Mouse (Mus musculus) ES-E14 (cell line): ENCODE results near the gene Zbtb20. TPM values are rescaled to one million over a fixed set of nuclear protein-coding genes. Genes with fewer than 3 reads are reported as not detected.

Experiments
- DNase-seq: peaks from one replicate; pipeline ENCODE4 v3.0.0-alpha.2; 2013; ENCODE audit warnings: low read depth, low spot score
- H3K27ac ChIP-seq: 2 replicates; pipeline ENCODE4 v1.5.1; 2012; ENCODE audit warnings: low read depth, mild to moderate bottlenecking, low read length, moderate library complexity, mixed read lengths; ENCODE audit not compliant: poor library complexity, insufficient read depth, severe bottlenecking
- H3K36me3 ChIP-seq: 2 replicates; pipeline ENCODE4 v1.6.1; 2012; ENCODE audit warnings: mild to moderate bottlenecking, low read length, moderate library complexity, mixed read lengths; ENCODE audit not compliant: control insufficient read depth, poor library complexity, insufficient read depth, severe bottlenecking
- H3K4me1 ChIP-seq, 2 experiments: fragments of 150-350 bp in 1 of 2; sonication (generic) in 1 of 2; 2 replicates each; pipeline ENCODE4 v1.6.1; 2012; ENCODE audit warnings: low read length in 2 of 2, mild to moderate bottlenecking in 1 of 2, mixed read lengths in 1 of 2; ENCODE audit not compliant: control insufficient read depth in 2 of 2, insufficient read depth in 2 of 2, poor library complexity in 1 of 2
- H3K4me3 ChIP-seq, 2 experiments: fragments of 150-350 bp in 1 of 2; sonication (generic) in 1 of 2; 2 replicates each; pipeline ENCODE4 v1.5.1; 2012; ENCODE audit warnings: low read length in 2 of 2, low read depth in 1 of 2, mild to moderate bottlenecking in 1 of 2, mixed read lengths in 1 of 2; ENCODE audit not compliant: insufficient read depth in 1 of 2, poor library complexity in 1 of 2, severe bottlenecking in 1 of 2
- H3K9ac ChIP-seq: 2 replicates; pipeline ENCODE4 v1.6.1; 2012; ENCODE audit warnings: low read depth, mild to moderate bottlenecking, low read length, mixed read lengths; ENCODE audit not compliant: poor library complexity, insufficient read depth, severe bottlenecking
- H3K9me3 ChIP-seq: fragments of 150-350 bp; sonication (generic); 2 replicates; pipeline ENCODE4 v1.6.1; 2012; ENCODE audit warnings: low read depth, mild to moderate bottlenecking, low read length; ENCODE audit not compliant: control insufficient read depth, insufficient read depth
- CHD2 ChIP-seq: IDR thresholded peaks from 2 replicates; pipeline ENCODE4 v1.6.1; 2014; ENCODE audit warnings: mild to moderate bottlenecking, low read depth, low read length, inconsistent platforms
- HCFC1 ChIP-seq: IDR thresholded peaks from 2 replicates; pipeline ENCODE4 v1.6.1; 2012; ENCODE audit warnings: low read length, inconsistent platforms, borderline replicate concordance; ENCODE audit not compliant: insufficient read depth
- MAFK ChIP-seq: IDR thresholded peaks from 2 replicates; pipeline ENCODE4 v1.6.1; 2014; ENCODE audit warnings: mild to moderate bottlenecking, low read depth, low read length, inconsistent platforms; ENCODE audit not compliant: insufficient read depth
- ZC3H11A ChIP-seq: IDR thresholded peaks from 2 replicates; pipeline ENCODE4 v1.6.1; 2012; ENCODE audit warnings: low read depth, mild to moderate bottlenecking, inconsistent platforms, low read length, borderline replicate concordance
- ZNF384 ChIP-seq: IDR thresholded peaks from 2 replicates; pipeline ENCODE4 v1.6.1; 2012; ENCODE audit warnings: low read depth, low read length, inconsistent platforms
- in situ Hi-C, 2 experiments: fragments of 600-800 bp; cut with MboI; formaldehyde crosslinking; loops; one replicate each; pipeline ENCODE4 v1.15.1; 2025; ENCODE audit warnings: low sequenced_read_pairs in 2 of 2, inconsistent platforms in 1 of 2; ENCODE audit not compliant: unreplicated experiment in 2 of 2
- total RNA-seq: library from RNA; depleted of rRNA; stranded (reverse); fragments of 300-350 nt; gene quantifications from 2 replicates; pipeline ENCODE4 v1.2.3, GENCODE M21; 2012

Gene Zbtb20
- total RNA-seq, 1 experiment, result 4.0 TPM

DNA sequence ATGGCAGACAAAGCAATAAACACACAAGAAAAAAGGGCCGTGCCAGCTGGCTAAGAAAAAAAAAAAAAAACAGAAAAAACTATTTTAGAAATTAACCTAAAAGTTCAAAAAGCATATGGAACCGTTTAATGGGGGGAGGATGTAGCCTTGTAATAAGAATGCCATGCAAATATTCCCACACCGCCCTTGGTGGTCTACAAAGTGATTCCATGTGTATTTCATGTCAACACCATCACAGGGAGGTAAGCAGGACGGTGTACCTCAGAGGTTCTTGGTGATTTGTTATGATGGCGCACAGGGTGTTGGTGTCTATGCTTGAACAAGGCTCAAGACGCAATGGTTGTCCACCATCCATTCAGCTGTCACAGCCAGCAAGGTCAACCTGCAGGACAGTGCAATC, 741.7 kb downstream of the Zbtb20 start:
- TF ChIP-seq ZC3H11A, result no peak
- no peak for TF ChIP-seq CHD2
- TF ChIP-seq ZNF384, result no peak
- TF ChIP-seq HCFC1, result no peak
- no peak for TF ChIP-seq MAFK
- in situ Hi-C loops, result no loop called here
- Histone ChIP-seq H3K27ac (no peak overlapping the region), H3K4me3 (no peak overlapping the region), H3K9ac (no peak overlapping the region), H3K9me3 (no peaks in the 10 kb centered on the region), H3K4me1 (peaks cover 4 to 7% of the 10 kb centered on the region in 2 experiments; a peak in 2 of 4 replicates), H3K36me3 (no peaks in the 10 kb centered on the region)
- no peak for DNase-seq

DNA sequence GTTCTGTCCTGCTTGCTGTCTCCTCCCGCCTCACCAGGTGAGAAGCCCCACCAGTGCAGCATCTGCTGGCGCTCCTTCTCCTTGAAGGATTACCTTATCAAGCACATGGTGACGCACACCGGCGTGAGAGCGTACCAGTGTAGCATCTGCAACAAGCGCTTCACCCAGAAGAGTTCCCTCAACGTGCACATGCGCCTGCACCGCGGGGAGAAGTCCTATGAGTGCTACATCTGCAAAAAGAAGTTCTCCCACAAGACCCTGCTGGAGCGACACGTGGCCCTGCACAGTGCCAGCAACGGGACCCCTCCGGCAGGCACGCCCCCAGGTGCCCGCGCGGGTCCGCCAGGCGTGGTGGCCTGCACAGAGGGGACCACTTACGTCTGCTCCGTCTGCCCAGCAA, 742.6 kb downstream of the Zbtb20 start:
- DNase-seq, result no peak
- Histone ChIP-seq H3K4me3 (peak overlapping the region in 1 of 2 experiments; percentile 31; a peak in 1 of 4 replicates), H3K36me3 (no peaks in the 10 kb centered on the region), H3K27ac (no peak overlapping the region), H3K9ac (peak overlapping the region; percentile 5; the same call in 1 of the 2 replicates), H3K9me3 (no peaks in the 10 kb centered on the region), H3K4me1 (peaks cover 4 to 7% of the 10 kb centered on the region in 2 experiments; a peak in 2 of 4 replicates)
- TF ChIP-seq CHD2 (no peak), ZNF384 (no peak), MAFK (no peak), HCFC1 (no peak), ZC3H11A (no peak)
- in situ Hi-C loops, result no loop called here

DNA sequence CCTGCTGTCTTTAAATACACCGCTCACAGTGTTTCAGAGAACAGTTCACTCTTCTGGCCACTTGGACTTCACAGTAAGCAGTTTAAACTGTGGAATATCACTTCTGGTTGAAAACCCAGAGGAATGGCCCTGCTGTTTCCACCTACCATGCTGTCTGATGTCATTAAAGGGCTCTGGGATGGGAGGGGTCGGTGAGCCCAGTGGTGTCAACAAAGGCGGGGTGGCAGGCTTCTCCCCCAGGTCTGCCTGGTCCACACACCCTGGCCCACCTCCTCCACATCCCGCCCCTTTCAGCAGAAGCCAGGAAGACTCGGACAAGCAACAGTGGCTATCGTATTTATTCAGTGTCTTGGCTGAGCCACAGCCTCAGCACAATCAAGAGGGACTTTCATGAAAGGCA, 743.6 kb downstream of the Zbtb20 start:
- in situ Hi-C loops, result no loop called here
- TF ChIP-seq CHD2, result no peak
- TF ChIP-seq ZC3H11A, result no peak
- no peak for TF ChIP-seq MAFK
- Histone ChIP-seq H3K9me3 (no peaks in the 10 kb centered on the region), H3K4me3 (no peak overlapping the region), H3K9ac (no peak overlapping the region), H3K36me3 (no peaks in the 10 kb centered on the region), H3K4me1 (peaks cover 4 to 7% of the 10 kb centered on the region in 2 experiments; a peak in 2 of 4 replicates), H3K27ac (no peak overlapping the region)
- no peak for DNase-seq

DNA sequence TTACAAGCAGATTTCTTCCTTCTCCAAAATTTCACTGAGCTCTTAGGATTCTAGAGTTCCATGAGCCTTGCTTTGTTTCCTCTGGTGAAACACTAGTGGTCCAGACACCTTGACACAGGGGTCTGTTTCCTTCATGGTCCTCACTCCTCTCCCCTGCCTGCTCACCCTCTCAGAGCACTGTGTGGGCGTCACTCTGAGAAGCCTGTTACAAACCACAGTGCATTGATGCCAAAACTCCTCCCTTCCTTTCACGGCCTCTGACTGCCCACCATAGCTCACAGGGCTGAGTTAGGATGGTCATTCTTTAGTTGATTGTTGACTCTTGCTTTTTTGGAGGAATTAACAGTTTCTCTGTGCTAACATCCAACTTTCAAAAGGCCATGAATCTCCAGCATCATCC, 744.7 kb downstream of the Zbtb20 start:
- H3K27ac ChIP-seq, result no peak overlapping the region
- no peak for TF ChIP-seq ZC3H11A
- no peak for TF ChIP-seq CHD2
- no peak for TF ChIP-seq ZNF384
- no peak for TF ChIP-seq HCFC1
- TF ChIP-seq MAFK, result no peak
- in situ Hi-C loops, result no loop called here
- H3K9me3 ChIP-seq, result no peaks in the 10 kb centered on the region
- H3K4me3 ChIP-seq, result no peak overlapping the region
- no peak for DNase-seq
- no peaks in the 10 kb centered on the region for H3K36me3 ChIP-seq
- peaks cover 4 to 7% of the 10 kb centered on the region in 2 experiments; a peak in 2 of 4 replicates for H3K4me1 ChIP-seq
- H3K9ac ChIP-seq, result no peak overlapping the region

DNA sequence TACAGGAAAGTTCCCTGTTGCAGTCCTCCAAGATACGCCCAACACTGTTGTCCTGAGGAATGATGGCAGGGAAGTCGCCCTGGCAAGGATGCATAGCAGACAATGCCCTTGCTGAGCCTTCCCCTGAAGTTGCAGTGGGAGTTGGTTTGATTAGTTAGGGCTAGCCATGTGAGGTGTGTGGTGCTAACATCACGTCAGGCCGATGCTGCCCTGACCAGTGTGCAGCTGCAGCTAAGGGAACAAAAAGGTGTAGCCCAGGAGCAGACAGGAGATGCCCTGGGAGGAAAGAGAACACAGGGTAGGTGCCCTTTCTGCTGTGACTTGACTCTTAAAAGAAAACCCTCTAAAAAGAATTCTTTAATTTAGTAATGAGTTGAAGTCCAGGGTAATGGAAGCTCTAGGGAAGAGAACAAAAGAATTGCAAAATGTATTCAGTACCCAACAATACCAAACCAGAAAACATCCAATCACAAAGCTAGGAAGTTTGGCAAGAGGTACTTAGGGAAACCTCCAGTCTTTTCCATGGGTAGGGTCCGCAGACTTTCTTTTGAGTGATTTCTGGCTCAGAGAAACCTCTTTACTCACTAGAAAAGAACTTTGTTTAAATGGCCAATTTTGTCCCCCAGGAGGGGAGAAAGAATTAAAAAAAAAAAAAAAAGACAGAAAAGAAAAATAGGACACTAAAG, 747.8 kb downstream of the Zbtb20 start:
- Histone ChIP-seq H3K4me3 (no peak overlapping the region), H3K4me1 (peaks cover 3 to 4% of the 10 kb centered on the region in 2 experiments; a peak in 2 of 4 replicates), H3K36me3 (no peaks in the 10 kb centered on the region), H3K9ac (no peak overlapping the region), H3K9me3 (no peaks in the 10 kb centered on the region), H3K27ac (no peak overlapping the region)
- no peak for DNase-seq
- in situ Hi-C loops, result no loop called here
- no peak for TF ChIP-seq CHD2
- TF ChIP-seq ZNF384, result no peak
